Mouse (Mus musculus): Measurements from ENCODE around the gene Il1rl2. TPM values are rescaled to one million over a fixed set of nuclear protein-coding genes. Genes with fewer than 3 reads are reported as not detected.
"Not testable (repeated sequence)": the region's sequence is repeated elsewhere in the genome, so short reads cannot be mapped to it uniquely, and the experiment has no call there.

Il1rl2 gene
- polyA plus RNA-seq, 1 experiment from 2014 or later: 2.6 TPM

GRCm38 (mm10) chr1:40304321-40304720 is 20.1 kb upstream of the Il1rl2 start:
- H3K9ac ChIP-seq (ENCODE audit: low read length); H3K36me3 ChIP-seq (ENCODE audit: control insufficient read depth, insufficient read depth, low read length); ATAC-seq (ENCODE audit: insufficient number of reproducible peaks, insufficient read depth, low FRiP score, low read depth); H3K9me3 ChIP-seq (ENCODE audit: control insufficient read depth, low read length); H3K4me3 ChIP-seq (ENCODE audit: control insufficient read depth in 1 of 2, insufficient read depth in 1 of 2, low read depth in 1 of 2, low read length in 2 of 2); H3K4me2 ChIP-seq (ENCODE audit: low read length); H3K4me1 ChIP-seq (ENCODE audit: control insufficient read depth in 2 of 2, insufficient read depth in 2 of 2, low read length in 2 of 2); H3K27me3 ChIP-seq (ENCODE audit: control insufficient read depth, insufficient read depth, low read length); H3K27ac ChIP-seq (replicated peaks in 1 of 2; ENCODE audit: control insufficient read depth in 1 of 2, insufficient read depth in 1 of 2, low read depth in 2 of 2, low read length in 2 of 2): not testable (repeated sequence)
- 77% methylated on average over 4 of the region's 4 CpGs for WGBS

- Histone ChIP-seq H3K36me3 (ENCODE audit: control insufficient read depth, insufficient read depth, low read length) (no peaks in the 10 kb centered on the region), H3K4me3 (ENCODE audit: control insufficient read depth in 1 of 2, insufficient read depth in 1 of 2, low read depth in 1 of 2, low read length in 2 of 2) (no peak overlapping the region)
- 73% methylated on average over 2 of the region's 2 CpGs for whole genome bisulfite sequencing
These were observed 18.3 kb upstream of the Il1rl2 start for GRCm38 (mm10) chr1:40306111-40306510.

GRCm38 (mm10) chr1:40311123-40311522 is 13.3 kb upstream of the Il1rl2 start:
- H3K4me2 ChIP-seq (ENCODE audit: low read length): no peak overlapping the region
- no peaks in the 10 kb centered on the region for H3K27me3 ChIP-seq (ENCODE audit: control insufficient read depth, insufficient read depth, low read length)
- peaks cover 9% of the 10 kb centered on the region for H3K36me3 ChIP-seq (ENCODE audit: control insufficient read depth, insufficient read depth, low read length)
- H3K4me1 ChIP-seq (ENCODE audit: control insufficient read depth in 2 of 2, insufficient read depth in 2 of 2, low read length in 2 of 2): no peaks in the 10 kb centered on the region; a peak in 1 of 4 replicates
- H3K9me3 ChIP-seq (ENCODE audit: control insufficient read depth, low read length): no peaks in the 10 kb centered on the region
- no peak for ATAC-seq (ENCODE audit: insufficient number of reproducible peaks, insufficient read depth, low FRiP score, low read depth)
- WGBS: 61% methylated on average over 3 of the region's 3 CpGs
- H3K4me3 ChIP-seq (ENCODE audit: control insufficient read depth in 1 of 2, insufficient read depth in 1 of 2, low read depth in 1 of 2, low read length in 2 of 2): no peak overlapping the region
- no peak overlapping the region for H3K9ac ChIP-seq (ENCODE audit: low read length)
- no peak overlapping the region for H3K27ac ChIP-seq (replicated peaks in 1 of 2; ENCODE audit: control insufficient read depth in 1 of 2, insufficient read depth in 1 of 2, low read depth in 2 of 2, low read length in 2 of 2)

More at GRCm38 (mm10) chr1:40306111-40306510, 18.3 kb upstream of the Il1rl2 start:
- Histone ChIP-seq H3K27me3 (ENCODE audit: control insufficient read depth, insufficient read depth, low read length) (no peaks in the 10 kb centered on the region), H3K9me3 (ENCODE audit: control insufficient read depth, low read length) (no peaks in the 10 kb centered on the region), H3K27ac (replicated peaks in 1 of 2; ENCODE audit: control insufficient read depth in 1 of 2, insufficient read depth in 1 of 2, low read depth in 2 of 2, low read length in 2 of 2) (no peak overlapping the region), H3K4me1 (ENCODE audit: control insufficient read depth in 2 of 2, insufficient read depth in 2 of 2, low read length in 2 of 2) (no peaks in the 10 kb centered on the region; a peak in 1 of 4 replicates), H3K4me2 (ENCODE audit: low read length) (no peak overlapping the region), H3K9ac (ENCODE audit: low read length) (no peak overlapping the region)
- no peak for ATAC-seq (ENCODE audit: insufficient number of reproducible peaks, insufficient read depth, low FRiP score, low read depth)

GRCm38 (mm10) chr1:40311625-40312024 is 12.8 kb upstream of the Il1rl2 start:
- H3K4me3 ChIP-seq (ENCODE audit: control insufficient read depth in 1 of 2, insufficient read depth in 1 of 2, low read depth in 1 of 2, low read length in 2 of 2): no peak overlapping the region
- WGBS: 85% methylated on average over 2 of the region's 2 CpGs
- H3K4me1 ChIP-seq (ENCODE audit: control insufficient read depth in 2 of 2, insufficient read depth in 2 of 2, low read length in 2 of 2): no peaks in the 10 kb centered on the region; a peak in 1 of 4 replicates
- no peaks in the 10 kb centered on the region for H3K9me3 ChIP-seq (ENCODE audit: control insufficient read depth, low read length)
- no peak overlapping the region for H3K9ac ChIP-seq (ENCODE audit: low read length)
- H3K27me3 ChIP-seq (ENCODE audit: control insufficient read depth, insufficient read depth, low read length): no peaks in the 10 kb centered on the region
- H3K36me3 ChIP-seq (ENCODE audit: control insufficient read depth, insufficient read depth, low read length): peaks cover 9% of the 10 kb centered on the region
- ATAC-seq (ENCODE audit: insufficient number of reproducible peaks, insufficient read depth, low FRiP score, low read depth): no peak
- no peak overlapping the region for H3K4me2 ChIP-seq (ENCODE audit: low read length)
- no peak overlapping the region for H3K27ac ChIP-seq (replicated peaks in 1 of 2; ENCODE audit: control insufficient read depth in 1 of 2, insufficient read depth in 1 of 2, low read depth in 2 of 2, low read length in 2 of 2)

GRCm38 (mm10) chr1:40314016-40314415 is 10.4 kb upstream of the Il1rl2 start:
- Histone ChIP-seq H3K27ac (replicated peaks in 1 of 2; ENCODE audit: control insufficient read depth in 1 of 2, insufficient read depth in 1 of 2, low read depth in 2 of 2, low read length in 2 of 2) (no peak overlapping the region), H3K36me3 (ENCODE audit: control insufficient read depth, insufficient read depth, low read length) (peaks cover 9% of the 10 kb centered on the region), H3K9ac (ENCODE audit: low read length) (no peak overlapping the region), H3K9me3 (ENCODE audit: control insufficient read depth, low read length) (no peaks in the 10 kb centered on the region), H3K4me1 (ENCODE audit: control insufficient read depth in 2 of 2, insufficient read depth in 2 of 2, low read length in 2 of 2) (no peaks in the 10 kb centered on the region; a peak in 1 of 4 replicates), H3K27me3 (ENCODE audit: control insufficient read depth, insufficient read depth, low read length) (no peaks in the 10 kb centered on the region), H3K4me3 (ENCODE audit: control insufficient read depth in 1 of 2, insufficient read depth in 1 of 2, low read depth in 1 of 2, low read length in 2 of 2) (no peak overlapping the region), H3K4me2 (ENCODE audit: low read length) (no peak overlapping the region)
- 76% methylated on average over 12 of the region's 12 CpGs for WGBS
- ATAC-seq (ENCODE audit: insufficient number of reproducible peaks, insufficient read depth, low FRiP score, low read depth): no peak

- Histone ChIP-seq H3K4me1 (ENCODE audit: control insufficient read depth in 2 of 2, insufficient read depth in 2 of 2, low read length in 2 of 2) (no peaks in the 10 kb centered on the region; a peak in 1 of 4 replicates), H3K9me3 (ENCODE audit: control insufficient read depth, low read length) (no peaks in the 10 kb centered on the region), H3K9ac (ENCODE audit: low read length) (no peak overlapping the region), H3K4me2 (ENCODE audit: low read length) (no peak overlapping the region), H3K27ac (replicated peaks in 1 of 2; ENCODE audit: control insufficient read depth in 1 of 2, insufficient read depth in 1 of 2, low read depth in 2 of 2, low read length in 2 of 2) (no peak overlapping the region), H3K36me3 (ENCODE audit: control insufficient read depth, insufficient read depth, low read length) (peaks cover 9% of the 10 kb centered on the region), H3K27me3 (ENCODE audit: control insufficient read depth, insufficient read depth, low read length) (no peaks in the 10 kb centered on the region), H3K4me3 (ENCODE audit: control insufficient read depth in 1 of 2, insufficient read depth in 1 of 2, low read depth in 1 of 2, low read length in 2 of 2) (no peak overlapping the region)
- no peak for ATAC-seq (ENCODE audit: insufficient number of reproducible peaks, insufficient read depth, low FRiP score, low read depth)
- WGBS: 87% methylated on average over 8 of the region's 8 CpGs
These were observed 6.8 kb upstream of the Il1rl2 start for GRCm38 (mm10) chr1:40317657-40318056.

- WGBS: 77% methylated on average over 6 of the region's 6 CpGs
- H3K9me3 ChIP-seq (ENCODE audit: control insufficient read depth, low read length): no peaks in the 10 kb centered on the region
- no peaks in the 10 kb centered on the region for H3K36me3 ChIP-seq (ENCODE audit: control insufficient read depth, insufficient read depth, low read length)
These were observed 2.6 kb upstream of the Il1rl2 start for GRCm38 (mm10) chr1:40321824-40322223.

GRCm38 (mm10) chr1:40322543-40322942 is 1.9 kb upstream of the Il1rl2 start:
- Histone ChIP-seq H3K27me3 (ENCODE audit: control insufficient read depth, insufficient read depth, low read length) (peaks cover 17% of the 10 kb centered on the region), H3K9ac (ENCODE audit: low read length) (no peak overlapping the region), H3K27ac (replicated peaks in 1 of 2; ENCODE audit: control insufficient read depth in 1 of 2, insufficient read depth in 1 of 2, low read depth in 2 of 2, low read length in 2 of 2) (no peak overlapping the region), H3K4me2 (ENCODE audit: low read length) (no peak overlapping the region), H3K4me1 (ENCODE audit: control insufficient read depth in 2 of 2, insufficient read depth in 2 of 2, low read length in 2 of 2) (peaks cover 3 to 5% of the 10 kb centered on the region in 2 experiments; a peak in 1 of 4 replicates), H3K36me3 (ENCODE audit: control insufficient read depth, insufficient read depth, low read length) (no peaks in the 10 kb centered on the region), H3K4me3 (ENCODE audit: control insufficient read depth in 1 of 2, insufficient read depth in 1 of 2, low read depth in 1 of 2, low read length in 2 of 2) (no peak overlapping the region), H3K9me3 (ENCODE audit: control insufficient read depth, low read length) (no peaks in the 10 kb centered on the region)
- ATAC-seq (ENCODE audit: insufficient number of reproducible peaks, insufficient read depth, low FRiP score, low read depth): no peak
- 80% methylated on average over 3 of the region's 3 CpGs for WGBS

More at GRCm38 (mm10) chr1:40321824-40322223, 2.6 kb upstream of the Il1rl2 start:
- Histone ChIP-seq H3K4me1 (ENCODE audit: control insufficient read depth in 2 of 2, insufficient read depth in 2 of 2, low read length in 2 of 2) (peaks cover 3 to 5% of the 10 kb centered on the region in 2 experiments; a peak in 1 of 4 replicates), H3K9ac (ENCODE audit: low read length) (no peak overlapping the region), H3K27me3 (ENCODE audit: control insufficient read depth, insufficient read depth, low read length) (peaks cover 11% of the 10 kb centered on the region), H3K4me3 (ENCODE audit: control insufficient read depth in 1 of 2, insufficient read depth in 1 of 2, low read depth in 1 of 2, low read length in 2 of 2) (no peak overlapping the region), H3K4me2 (ENCODE audit: low read length) (no peak overlapping the region), H3K27ac (replicated peaks in 1 of 2; ENCODE audit: control insufficient read depth in 1 of 2, insufficient read depth in 1 of 2, low read depth in 2 of 2, low read length in 2 of 2) (no peak overlapping the region)
- ATAC-seq (ENCODE audit: insufficient number of reproducible peaks, insufficient read depth, low FRiP score, low read depth): no peak
